Mouse (Mus musculus): ENCODE results near the gene Spx.

DNA sequence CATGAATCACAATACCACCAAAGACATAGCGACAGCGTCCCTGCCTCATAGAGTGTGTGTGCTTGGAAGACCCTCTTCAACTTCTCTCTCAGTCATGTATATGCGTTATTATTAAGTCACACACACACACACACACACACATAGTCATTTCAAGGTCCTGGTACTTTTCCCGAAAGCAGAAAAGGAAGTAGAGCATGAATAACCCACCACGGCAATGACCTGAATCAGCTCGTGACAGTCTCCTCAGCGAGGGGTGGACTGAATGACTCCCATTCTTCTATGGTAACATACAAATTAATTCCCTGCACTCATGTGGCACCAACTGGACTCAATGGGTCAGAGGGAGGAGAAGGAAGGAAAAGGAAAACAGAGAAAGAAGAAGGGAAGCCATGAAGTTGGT lies 11.7 kb downstream of the Spx start:
- TF ChIP-seq MYOD1 (IDR thresholded peaks at IDR 0.05; ENCODE audit: control insufficient read depth in 1 of 3, insufficient read length in 2 of 3, low read depth in 2 of 3): no peak
- no peak for TF ChIP-seq MAX (IDR thresholded peaks at IDR 0.05; ENCODE audit: low read depth)
- TF ChIP-seq POLR2A (IDR thresholded peaks at IDR 0.05; ENCODE audit: insufficient read length, low read depth): no peak
- no peak for TF ChIP-seq E2F4 (IDR thresholded peaks at IDR 0.05; ENCODE audit: insufficient read depth)
